Mouse (Mus musculus) spleen, adult 2 months (tissue): ENCODE measurements around the gene Dnajc19. TPM values are rescaled to one million over a fixed set of nuclear protein-coding genes. Genes with fewer than 3 reads are reported as not detected.
"Not testable (repeated sequence)": the region's sequence is repeated elsewhere in the genome, so short reads cannot be mapped to it uniquely, and the experiment has no call there.

ENCODE experiments used
- DNase-seq, 2 experiments: peaks; one replicate each; pipeline versions ENCODE4 v3.0.0 to v3.0.0-alpha.2; 2012 to 2021; ENCODE audit warnings: low spot score in 2 of 2, low read depth in 1 of 2
- H3K27ac ChIP-seq: fragments of 200-500 bp; 2 replicates; pipeline ENCODE4 v1.5.1; 2012; ENCODE audit warnings: low read length, inconsistent platforms; ENCODE audit not compliant: insufficient read depth
- H3K27me3 ChIP-seq: fragments of 200-500 bp; 2 replicates; pipeline ENCODE4 v1.6.1; 2012; ENCODE audit warnings: mild to moderate bottlenecking, moderate library complexity, low read length, inconsistent platforms; ENCODE audit not compliant: control insufficient read depth, insufficient read depth
- H3K36me3 ChIP-seq: fragments of 200-500 bp; 2 replicates; pipeline ENCODE4 v1.6.1; 2012; ENCODE audit warnings: mild to moderate bottlenecking, low read length, inconsistent platforms; ENCODE audit not compliant: control insufficient read depth, insufficient read depth
- H3K4me1 ChIP-seq: fragments of 200-500 bp; 2 replicates; pipeline ENCODE4 v1.6.1; 2011; ENCODE audit warnings: inconsistent platforms; ENCODE audit not compliant: control insufficient read depth, insufficient read depth, insufficient read length
- H3K4me3 ChIP-seq: fragments of 200-500 bp; 2 replicates; pipeline ENCODE4 v1.5.1; 2011; ENCODE audit warnings: mild to moderate bottlenecking, inconsistent platforms; ENCODE audit not compliant: insufficient read depth, insufficient read length; ENCODE audit errors: extremely low read depth
- CTCF ChIP-seq: fragments of 200-500 bp; IDR thresholded peaks from 2 replicates; pipeline ENCODE4 v1.5.1; 2011; ENCODE audit warnings: mild to moderate bottlenecking, inconsistent platforms; ENCODE audit not compliant: insufficient read depth, insufficient read length, insufficient replicate concordance; ENCODE audit errors: extremely low read depth
- POLR2A ChIP-seq: fragments of 200-500 bp; IDR thresholded peaks from 2 replicates; pipeline ENCODE4 v1.6.1; 2011; ENCODE audit warnings: low read depth, low read length, inconsistent platforms
- WGBS: fragments of 180-500 bp; shearing (Covaris S2); methylation state at CpG from one replicate; pipeline ENCODE4 v1.1.7; 2018; 5-methylcytosine and 5-hydroxymethylcytosine counted together
- polyA plus RNA-seq: library from polyadenylated mRNA; depleted of rRNA; stranded (reverse); fragments of >200 nt; gene quantifications from 2 replicates; pipeline ENCODE4 v1.2.3, GENCODE M21; 2012

The Dnajc19 gene
- polyA plus RNA-seq, 1 experiment: 48.2 TPM

- Histone ChIP-seq H3K4me3 (no peak overlapping the region), H3K36me3 (peaks cover 12% of the 10 kb centered on the region), H3K27ac (no peak overlapping the region), H3K27me3 (no peaks in the 10 kb centered on the region), H3K4me1 (peaks cover 5% of the 10 kb centered on the region; the same call in 1 of the 2 replicates)
- no peak for TF ChIP-seq POLR2A
- no peak for TF ChIP-seq CTCF
- no peak for DNase-seq
- 95% methylated on average over 6 of the region's 6 CpGs for WGBS
These were observed 4.9 kb downstream of the Dnajc19 start for GRCm38 (mm10) chr3:34076058-34076759.

- WGBS: 92% methylated on average over 6 of the region's 6 CpGs
These were observed 8.4 kb downstream of the Dnajc19 start for GRCm38 (mm10) chr3:34072726-34073125.

GRCm38 (mm10) chr3:34068943-34069342, 12.2 kb downstream of the Dnajc19 start:
- H3K4me1 ChIP-seq, H3K27ac ChIP-seq, H3K4me3 ChIP-seq, DNase-seq, H3K27me3 ChIP-seq: not testable (repeated sequence)
- H3K36me3 ChIP-seq: peaks cover 13% of the 10 kb centered on the region
- WGBS: 90% methylated on average over 7 of the region's 7 CpGs

More at GRCm38 (mm10) chr3:34072726-34073125, 8.4 kb downstream of the Dnajc19 start:
- no peak for DNase-seq
- no peaks in the 10 kb centered on the region for H3K4me1 ChIP-seq
- no peak overlapping the region for H3K4me3 ChIP-seq
- no peak overlapping the region for H3K27ac ChIP-seq
- H3K36me3 ChIP-seq: peaks cover 12% of the 10 kb centered on the region
- H3K27me3 ChIP-seq: no peaks in the 10 kb centered on the region
- TF ChIP-seq CTCF: no peak
- no peak for TF ChIP-seq POLR2A

- DNase-seq: no peak
- TF ChIP-seq POLR2A (no peak), CTCF (no peak)
- no peaks in the 10 kb centered on the region for H3K4me1 ChIP-seq
- H3K36me3 ChIP-seq: peaks cover 16% of the 10 kb centered on the region
- H3K27ac ChIP-seq: no peak overlapping the region
- H3K4me3 ChIP-seq: no peak overlapping the region
- H3K27me3 ChIP-seq: no peaks in the 10 kb centered on the region
- 91% methylated on average over 2 of the region's 2 CpGs for WGBS
These were observed 18.8 kb downstream of the Dnajc19 start for GRCm38 (mm10) chr3:34062352-34062751.

- no peak overlapping the region for H3K4me3 ChIP-seq
- TF ChIP-seq CTCF (no peak), POLR2A (no peak)
- H3K36me3 ChIP-seq: peaks cover 6% of the 10 kb centered on the region
- no peak for DNase-seq
- no peaks in the 10 kb centered on the region for H3K27me3 ChIP-seq
- no peaks in the 10 kb centered on the region for H3K4me1 ChIP-seq
- H3K27ac ChIP-seq: no peak overlapping the region
- WGBS: 95% methylated on average over 4 of the region's 4 CpGs
These were observed 39.1 kb downstream of the Dnajc19 start for GRCm38 (mm10) chr3:34041990-34042389.

GRCm38 (mm10) chr3:34035706-34036105, 45.4 kb downstream of the Dnajc19 start:
- Histone ChIP-seq H3K27ac (no peak overlapping the region), H3K27me3 (no peaks in the 10 kb centered on the region), H3K36me3 (no peaks in the 10 kb centered on the region; the same call in 1 of the 2 replicates), H3K4me3 (no peak overlapping the region), H3K4me1 (peaks cover 14% of the 10 kb centered on the region)
- WGBS: 95% methylated on average over 3 of the region's 3 CpGs
- TF ChIP-seq CTCF: no peak
- no peak for TF ChIP-seq POLR2A
- DNase-seq: no peak

- no peaks in the 10 kb centered on the region for H3K27me3 ChIP-seq
- no peak for TF ChIP-seq CTCF
- TF ChIP-seq POLR2A: no peak
- H3K27ac ChIP-seq: no peak overlapping the region; the same call in 1 of the 2 replicates
- WGBS: 72% methylated on average over 1 of the region's 1 CpGs
- no peak for DNase-seq
- H3K4me3 ChIP-seq: no peak overlapping the region
- H3K36me3 ChIP-seq: no peaks in the 10 kb centered on the region; the same call in 1 of the 2 replicates
- peaks cover 14% of the 10 kb centered on the region for H3K4me1 ChIP-seq
These were observed 46.3 kb downstream of the Dnajc19 start for GRCm38 (mm10) chr3:34034803-34035202.
